Mouse (Mus musculus) spleen, adult 12 weeks (tissue): Measurements from ENCODE around the gene Hmgcs2.

Source experiments
- DNase-seq: peaks from one replicate; pipeline ENCODE4 v3.0.0; 2022; ENCODE audit warnings: low spot score

Gene Hmgcs2

DNA sequence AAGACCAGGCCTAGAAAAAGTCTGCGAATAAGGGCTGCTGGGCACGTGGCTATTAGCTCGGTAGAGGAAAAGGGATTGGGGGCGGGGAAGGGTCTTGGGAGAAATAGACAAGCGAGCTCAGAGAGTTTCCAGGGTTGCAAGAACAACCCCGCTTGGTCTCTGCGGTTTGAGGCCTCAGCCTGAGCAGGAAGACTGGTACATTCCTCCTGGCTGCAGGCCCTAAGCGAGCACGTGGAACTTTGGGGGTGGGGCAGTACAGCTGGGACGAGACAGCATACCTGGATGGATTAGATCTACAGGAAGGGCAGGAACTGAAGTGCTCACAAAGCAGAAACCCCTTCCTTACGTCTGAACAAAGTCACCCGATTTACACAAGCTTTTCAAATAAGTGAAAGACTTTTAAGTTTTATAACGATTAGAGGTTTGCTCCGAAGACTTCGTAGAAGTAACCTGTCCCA is 58.4 kb downstream of the Hmgcs2 start:
- no peak for DNase-seq

DNA sequence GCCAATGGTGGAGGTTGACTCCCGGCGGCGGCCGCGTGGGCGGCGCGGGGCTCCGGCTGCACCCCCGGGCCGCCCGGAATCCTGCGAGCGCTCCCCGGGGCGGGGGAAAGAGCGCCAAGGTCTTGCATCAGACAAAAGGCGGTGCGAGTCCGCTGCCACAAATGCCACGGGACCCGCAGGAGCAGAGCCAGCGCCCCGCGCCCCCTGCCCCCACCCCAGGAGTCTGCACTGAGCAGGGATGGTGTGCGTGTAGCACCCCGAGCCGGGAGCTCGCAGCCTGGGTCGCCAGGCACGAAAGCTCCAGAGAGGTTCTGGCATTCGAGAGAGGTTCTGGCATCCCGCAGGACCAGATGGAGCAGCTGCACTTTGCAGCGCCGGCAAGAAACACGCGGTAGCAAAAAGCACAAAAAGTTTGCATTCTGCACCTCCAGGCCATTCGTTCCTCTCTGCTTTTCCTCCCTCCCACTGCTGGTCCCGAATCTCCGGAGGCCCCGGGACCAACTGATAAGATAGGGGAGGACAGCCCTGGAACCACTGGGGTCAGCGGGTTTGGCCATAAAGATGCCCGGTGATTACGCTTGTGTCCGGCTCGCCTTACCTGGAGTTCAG is 59.0 kb downstream of the Hmgcs2 start:
- no peak for DNase-seq

DNA sequence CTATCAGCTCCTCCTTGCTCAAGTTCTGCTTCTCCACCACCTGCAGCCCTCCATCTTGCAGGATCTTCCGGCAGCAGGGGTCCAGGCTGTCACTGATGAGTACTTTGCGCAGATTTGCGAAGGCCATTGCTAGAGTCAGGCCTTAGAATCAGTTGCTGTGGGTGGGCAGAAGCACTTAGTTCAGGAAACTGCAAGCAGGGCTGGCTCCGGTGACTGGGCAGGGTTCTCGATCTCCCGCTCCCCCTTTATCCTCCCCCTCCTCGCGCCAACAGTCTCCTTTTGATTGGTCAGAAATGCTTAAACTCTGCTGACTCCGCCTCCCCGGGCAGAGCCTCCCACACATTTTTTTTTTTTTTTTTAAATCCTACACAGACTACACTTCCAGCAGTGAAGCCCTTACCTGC is 59.5 kb downstream of the Hmgcs2 start, which contains the start of gene Phgdh:
TSS of gene Phgdh (minus strand) at position 285 of the 404 bp plus-strand sequence.
- DNase-seq, result peak; percentile 46

DNA sequence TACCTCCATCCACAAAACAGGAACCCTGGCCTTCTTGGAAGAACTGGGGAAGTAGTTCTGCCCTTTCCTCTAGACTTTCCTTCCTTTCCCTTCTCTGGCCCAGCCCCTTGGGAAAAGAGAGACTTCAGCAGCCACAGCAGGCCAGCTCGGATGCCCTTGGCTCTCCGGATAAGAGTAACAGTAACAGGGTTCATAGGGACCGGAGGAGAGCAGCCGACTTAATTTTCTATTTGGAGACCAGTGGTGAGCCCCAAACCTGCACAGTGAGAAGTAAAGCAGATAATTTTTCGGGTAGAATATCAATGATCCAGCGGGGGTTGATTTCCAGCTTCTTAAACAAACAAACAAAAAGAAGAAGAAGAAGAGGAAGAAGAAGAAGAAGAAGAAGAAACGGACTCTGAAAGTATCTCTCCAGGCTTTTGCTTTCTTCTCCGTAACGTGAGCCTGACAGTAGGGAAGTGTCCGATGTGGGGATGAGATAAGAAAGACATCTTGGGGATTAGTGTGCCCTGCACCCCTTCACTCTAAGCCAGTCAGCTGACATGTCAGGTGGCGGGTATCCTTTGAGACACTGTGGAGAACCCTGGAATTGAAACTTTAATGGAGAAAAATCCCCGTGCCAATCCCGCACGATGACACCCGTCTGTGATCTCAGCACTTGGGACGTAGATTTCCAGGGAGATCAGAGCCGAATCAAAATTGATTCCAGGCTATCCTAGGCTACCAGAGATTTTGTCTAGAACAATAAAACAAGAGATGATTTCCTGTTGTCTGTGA is 60.8 kb downstream of the Hmgcs2 start:
- no peak for DNase-seq

DNA sequence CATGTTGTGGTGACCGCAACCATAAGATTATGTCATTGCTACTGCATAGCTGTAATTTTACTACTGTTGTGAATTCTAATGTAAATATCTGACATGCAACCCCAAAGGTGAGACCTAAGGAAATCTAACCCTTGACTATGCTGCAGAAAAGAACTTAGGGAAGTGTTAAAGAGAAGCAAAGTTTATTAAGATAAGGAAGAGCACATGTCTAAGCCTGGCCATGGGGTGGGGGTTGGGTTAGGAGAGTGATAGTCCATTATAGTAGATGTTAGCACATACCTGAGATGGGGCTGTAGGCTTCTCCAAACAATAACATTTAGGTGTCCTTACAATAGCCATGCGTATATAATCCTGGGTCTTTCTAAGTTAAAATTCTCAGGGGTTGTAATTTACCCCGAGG is 63.0 kb downstream of the Hmgcs2 start:
- DNase-seq, result no peak

DNA sequence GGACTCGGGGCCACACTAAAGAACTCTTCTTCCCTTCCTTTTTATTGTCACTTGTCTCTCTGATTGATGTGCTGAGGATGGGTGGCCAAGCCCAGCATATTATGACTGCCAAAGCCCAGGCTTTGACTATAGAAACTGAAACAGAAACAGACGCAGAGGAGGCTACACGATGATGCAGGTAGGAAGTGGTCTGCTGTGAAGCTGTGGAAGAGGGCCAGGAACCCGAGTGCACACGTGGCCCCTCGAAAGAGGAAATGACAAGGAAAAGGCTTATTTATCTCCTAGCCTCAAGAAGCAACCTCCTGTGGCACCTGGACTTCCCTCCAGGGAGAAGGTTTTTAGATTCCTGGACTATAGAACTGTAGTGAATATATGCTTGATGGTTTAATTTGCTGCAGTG is 67.9 kb downstream of the Hmgcs2 start:
- DNase-seq, result peak; percentile 29

DNA sequence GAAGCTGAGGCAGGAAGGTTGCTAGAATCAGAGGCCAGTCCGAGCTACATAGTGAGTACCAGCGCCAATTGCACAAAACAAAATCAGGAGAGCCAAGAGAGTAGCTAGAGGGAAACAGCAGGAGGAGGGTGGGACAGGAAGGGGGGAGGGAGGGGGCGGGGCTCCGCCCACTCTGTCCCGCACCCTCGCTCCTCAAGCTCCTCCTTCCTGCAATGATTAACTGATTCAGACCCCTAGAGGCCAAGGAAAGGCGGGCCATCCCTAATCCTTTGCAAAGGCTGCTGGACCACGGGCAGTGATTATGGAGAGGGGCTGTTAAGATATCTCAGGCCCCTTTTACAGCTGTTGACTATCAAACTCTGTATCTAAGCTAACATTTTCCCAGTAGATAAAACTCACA is 68.5 kb downstream of the Hmgcs2 start:
- no peak for DNase-seq

DNA sequence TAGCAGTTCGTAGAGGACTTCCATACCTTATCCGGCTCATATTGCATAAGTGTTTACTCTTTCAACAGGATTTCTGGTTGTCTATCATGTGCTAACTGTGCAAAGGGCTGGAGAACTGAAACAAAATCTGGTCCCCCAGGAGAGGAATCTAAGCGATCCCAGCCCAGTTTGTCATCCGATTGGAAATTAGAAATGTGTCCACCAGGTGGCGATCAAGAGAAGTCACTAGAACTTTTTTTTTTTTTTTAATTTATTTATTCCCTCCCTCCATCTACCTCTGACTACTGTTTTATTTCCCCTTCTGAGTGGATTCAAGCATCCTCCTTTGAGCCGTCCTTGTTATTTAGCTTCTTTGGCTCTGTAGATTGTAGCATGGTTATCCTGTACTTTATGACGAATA is 73.7 kb downstream of the Hmgcs2 start:
- DNase-seq, result no peak

DNA sequence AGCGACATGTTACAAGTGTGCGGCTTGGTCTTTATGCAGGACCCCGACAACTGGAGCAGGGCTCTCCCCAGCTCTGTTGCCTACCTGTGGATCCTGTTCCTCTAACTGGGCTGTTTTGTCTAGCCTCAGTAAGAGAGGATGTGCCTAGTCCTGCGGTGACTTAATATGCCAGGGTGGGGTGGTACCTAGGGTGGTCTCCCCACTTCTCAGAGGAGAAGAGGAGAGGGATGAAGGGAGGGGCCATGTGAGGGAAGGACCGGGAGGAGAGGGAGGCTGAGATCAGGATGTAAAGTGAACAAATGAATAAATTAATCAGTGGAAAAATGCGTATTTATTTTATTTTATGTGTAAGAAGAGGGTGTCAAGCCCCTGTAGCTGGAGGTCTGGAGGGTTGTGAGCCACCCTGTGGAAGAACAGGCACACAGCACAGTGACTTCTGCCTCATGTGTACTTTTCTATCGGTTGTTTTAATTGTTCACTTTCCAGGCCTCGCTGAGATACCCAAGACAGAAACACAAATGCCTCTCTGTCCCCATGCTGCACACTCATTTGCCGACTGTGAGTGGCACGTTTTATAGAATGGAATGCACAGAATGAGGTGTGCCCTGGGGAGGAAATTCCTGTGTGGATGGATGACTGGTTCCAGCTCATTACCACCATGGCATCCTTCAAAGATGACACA is 75.2 kb downstream of the Hmgcs2 start:
- no peak for DNase-seq

DNA sequence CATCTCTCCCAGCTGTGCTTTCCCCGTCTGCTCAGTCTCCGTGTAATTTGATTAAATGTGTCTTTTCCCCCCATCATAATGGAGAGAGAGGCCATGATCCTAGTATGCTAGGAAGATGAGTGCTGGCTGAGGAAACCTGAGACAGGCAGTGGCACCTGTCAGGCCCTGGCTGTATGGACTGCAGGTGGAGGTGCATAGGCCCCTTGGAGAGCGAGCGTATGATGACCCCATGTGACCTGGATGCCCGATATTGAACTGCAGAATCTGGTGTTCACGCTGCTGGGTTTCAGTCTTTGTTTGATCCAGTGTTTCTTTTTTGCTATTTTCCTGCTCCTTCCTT is 75.8 kb downstream of the Hmgcs2 start:
- no peak for DNase-seq

DNA sequence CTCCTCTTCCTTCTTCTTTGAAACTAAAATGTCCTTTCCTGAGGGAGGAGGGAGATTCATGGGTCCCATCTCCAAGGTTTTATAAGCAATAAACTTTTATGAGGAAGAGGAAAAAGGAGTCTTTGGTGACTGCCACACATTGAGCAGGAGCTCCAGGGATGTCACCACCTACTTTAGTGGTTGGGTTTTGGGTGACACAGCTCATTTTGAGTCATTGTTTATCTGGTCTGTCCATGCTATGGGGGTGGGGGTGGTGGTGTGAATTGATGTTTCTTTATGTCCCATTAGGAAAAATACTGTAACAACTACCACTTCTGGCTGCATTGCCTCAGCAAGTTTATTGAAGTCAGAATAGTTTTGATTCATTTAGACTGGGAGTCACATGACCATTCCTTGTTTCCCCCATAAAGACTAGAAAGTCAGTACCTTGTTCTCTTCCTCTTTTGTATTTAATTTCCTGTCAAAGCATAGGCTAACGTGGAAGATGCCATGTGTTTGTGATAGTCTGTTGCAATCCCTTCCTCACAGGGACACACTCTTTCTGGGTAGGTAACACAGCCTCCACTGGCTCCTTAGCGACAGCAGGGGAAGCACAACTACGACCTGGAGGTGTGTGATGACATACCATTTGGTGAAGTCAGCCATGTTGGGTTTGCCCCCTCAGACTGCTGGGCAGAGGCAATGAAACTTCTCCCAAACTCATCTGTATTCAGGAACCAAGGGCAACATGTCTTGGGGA is 76.6 kb downstream of the Hmgcs2 start:
- DNase-seq, result no peak
